Mouse (Mus musculus): ENCODE results near the gene Nudc. TPM values are rescaled to one million over a fixed set of nuclear protein-coding genes. Genes with fewer than 3 reads are reported as not detected.
A peak's percentile ranks its signal among the peaks of the same experiment; 100 is the strongest.

The Nudc gene
- polyA plus RNA-seq, 1 experiment from 2014 or later = 218 TPM

- ATAC-seq (ENCODE audit: extremely low read depth, insufficient number of reproducible peaks, low FRiP score, low TSS enrichment) = no peak
- H3K4me2 ChIP-seq = no peak overlapping the region
- no peaks in the 10 kb centered on the region for H3K36me3 ChIP-seq
- no peaks in the 10 kb centered on the region for H3K4me1 ChIP-seq
- H3K27ac ChIP-seq (replicated peaks) = no peak overlapping the region
- H3K27me3 ChIP-seq (replicated peaks) = no peaks in the 10 kb centered on the region
- H3K9me3 ChIP-seq = 0 out of 2 replicates have a peak, but pooled peaks cover 8% of the 10 kb centered on the region
- 24% methylated on average over 8 of the region's 8 CpGs for WGBS
- H3K4me3 ChIP-seq = no peak overlapping the region
- no peak overlapping the region for H3K9ac ChIP-seq
These were observed 21.5 kb upstream of the Nudc start for GRCm38 (mm10) chr4:133567251-133567650.

GRCm38 (mm10) chr4:133563123-133563571 is 17.4 kb upstream of the Nudc start:
- ATAC-seq (ENCODE audit: extremely low read depth, insufficient number of reproducible peaks, low FRiP score, low TSS enrichment) = no peak
- Histone ChIP-seq H3K9me3 (0 out of 2 replicates have a peak, but pooled peaks cover 4% of the 10 kb centered on the region), H3K36me3 (no peaks in the 10 kb centered on the region), H3K4me1 (no peaks in the 10 kb centered on the region), H3K4me2 (no peak overlapping the region), H3K4me3 (no peak overlapping the region), H3K27me3 (replicated peaks) (no peaks in the 10 kb centered on the region), H3K9ac (no peak overlapping the region), H3K27ac (replicated peaks) (no peak overlapping the region)
- 62% methylated on average over 11 of the region's 11 CpGs for WGBS

- 69% methylated on average over 4 of the region's 4 CpGs for WGBS
- Histone ChIP-seq H3K9ac (no peak overlapping the region), H3K4me3 (no peak overlapping the region), H3K4me1 (no peaks in the 10 kb centered on the region), H3K27me3 (replicated peaks) (no peaks in the 10 kb centered on the region), H3K36me3 (no peaks in the 10 kb centered on the region), H3K4me2 (no peak overlapping the region), H3K27ac (replicated peaks) (no peak overlapping the region), H3K9me3 (0 out of 2 replicates have a peak, but pooled peaks cover 4% of the 10 kb centered on the region)
- ATAC-seq (ENCODE audit: extremely low read depth, insufficient number of reproducible peaks, low FRiP score, low TSS enrichment) = no peak
These were observed 15.8 kb upstream of the Nudc start for GRCm38 (mm10) chr4:133561622-133562021.

- H3K9me3 ChIP-seq = 0 out of 2 replicates have a peak, but pooled peaks cover 4% of the 10 kb centered on the region
- ATAC-seq (ENCODE audit: extremely low read depth, insufficient number of reproducible peaks, low FRiP score, low TSS enrichment) = no peak
- H3K9ac ChIP-seq = no peak overlapping the region
- H3K27me3 ChIP-seq (replicated peaks) = no peaks in the 10 kb centered on the region
- H3K27ac ChIP-seq (replicated peaks) = no peak overlapping the region
- H3K4me2 ChIP-seq = no peak overlapping the region
- WGBS = 75% methylated on average over 4 of the region's 4 CpGs
- H3K4me3 ChIP-seq = no peak overlapping the region
- no peaks in the 10 kb centered on the region for H3K4me1 ChIP-seq
- no peaks in the 10 kb centered on the region; the same call in 1 of the 2 replicates for H3K36me3 ChIP-seq
These were observed 14.1 kb upstream of the Nudc start for GRCm38 (mm10) chr4:133559846-133560245.

GRCm38 (mm10) chr4:133557041-133557717 is 11.4 kb upstream of the Nudc start:
- H3K4me2 ChIP-seq = no peak overlapping the region
- peaks cover 23% of the 10 kb centered on the region for H3K4me1 ChIP-seq
- H3K4me3 ChIP-seq = no peak overlapping the region
- WGBS = 39% methylated on average over 10 of the region's 10 CpGs
- H3K9ac ChIP-seq = no peak overlapping the region
- no peaks in the 10 kb centered on the region for H3K9me3 ChIP-seq
- H3K27ac ChIP-seq (replicated peaks) = no peak overlapping the region
- H3K27me3 ChIP-seq (replicated peaks) = no peaks in the 10 kb centered on the region
- no peaks in the 10 kb centered on the region; the same call in 1 of the 2 replicates for H3K36me3 ChIP-seq
- no peak for ATAC-seq (ENCODE audit: extremely low read depth, insufficient number of reproducible peaks, low FRiP score, low TSS enrichment)

GRCm38 (mm10) chr4:133553448-133554330 is 7.9 kb upstream of the Nudc start:
- no peak; the same call in 1 of the 2 replicates for ATAC-seq (ENCODE audit: extremely low read depth, insufficient number of reproducible peaks, low FRiP score, low TSS enrichment)
- H3K4me2 ChIP-seq = peak overlapping the region; percentile 71
- H3K4me3 ChIP-seq = peak overlapping the region; percentile 53
- H3K4me1 ChIP-seq = peaks cover 23% of the 10 kb centered on the region
- WGBS = 46% methylated on average over 19 of the region's 19 CpGs
- H3K9me3 ChIP-seq = no peaks in the 10 kb centered on the region
- H3K36me3 ChIP-seq = no peaks in the 10 kb centered on the region; the same call in 1 of the 2 replicates
- H3K27ac ChIP-seq (replicated peaks) = peak overlapping the region; percentile 92
- 0 out of 2 replicates have a peak, but pooled peaks cover 4% of the 10 kb centered on the region for H3K27me3 ChIP-seq (replicated peaks)
- H3K9ac ChIP-seq = peak overlapping the region; percentile 81

- Histone ChIP-seq H3K27ac (replicated peaks) (peak within 1 kb of the TSS; percentile 92), H3K9ac (peak within 1 kb of the TSS; percentile 81), H3K9me3 (no peaks in the 10 kb centered on the region), H3K4me1 (peaks cover 23% of the 10 kb centered on the region), H3K27me3 (replicated peaks) (0 out of 2 replicates have a peak, but pooled peaks cover 4% of the 10 kb centered on the region), H3K4me2 (peak within 1 kb of the TSS; percentile 71), H3K36me3 (no peaks in the 10 kb centered on the region; the same call in 1 of the 2 replicates), H3K4me3 (peak within 1 kb of the TSS; percentile 53)
- 48% methylated on average over 10 of the region's 10 CpGs for WGBS
- ATAC-seq (ENCODE audit: extremely low read depth, insufficient number of reproducible peaks, low FRiP score, low TSS enrichment) = peak; percentile 39; the same call in 1 of the 2 replicates
These were observed 7.1 kb upstream of the Nudc start, which contains the start of gene Nr0b2 for GRCm38 (mm10) chr4:133552768-133553447. Gene Nr0b2 (plus strand): TSS chr4:133553376.

GRCm38 (mm10) chr4:133552029-133552428 is 6.2 kb upstream of the Nudc start:
- peaks cover 23% of the 10 kb centered on the region for H3K4me1 ChIP-seq
- H3K9me3 ChIP-seq = no peaks in the 10 kb centered on the region
- ATAC-seq (ENCODE audit: extremely low read depth, insufficient number of reproducible peaks, low FRiP score, low TSS enrichment) = no peak
- no peak overlapping the region for H3K4me2 ChIP-seq
- no peaks in the 10 kb centered on the region; the same call in 1 of the 2 replicates for H3K36me3 ChIP-seq
- no peak overlapping the region for H3K27ac ChIP-seq (replicated peaks)
- no peak overlapping the region for H3K9ac ChIP-seq
- WGBS = 79% methylated on average over 1 of the region's 1 CpGs
- H3K4me3 ChIP-seq = no peak overlapping the region
- H3K27me3 ChIP-seq (replicated peaks) = 0 out of 2 replicates have a peak, but pooled peaks cover 4% of the 10 kb centered on the region

GRCm38 (mm10) chr4:133536652-133537051 is 9.1 kb downstream of the Nudc start:
- H3K27ac ChIP-seq (replicated peaks) = no peak overlapping the region
- ATAC-seq (ENCODE audit: extremely low read depth, insufficient number of reproducible peaks, low FRiP score, low TSS enrichment) = no peak
- no peaks in the 10 kb centered on the region for H3K9me3 ChIP-seq

GRCm38 (mm10) chr4:133536081-133536480 is 9.7 kb downstream of the Nudc start:
- no peaks in the 10 kb centered on the region for H3K27me3 ChIP-seq (replicated peaks)
- no peak overlapping the region for H3K4me3 ChIP-seq
- H3K9ac ChIP-seq = no peak overlapping the region
- no peak overlapping the region for H3K4me2 ChIP-seq
- no peaks in the 10 kb centered on the region for H3K9me3 ChIP-seq
- no peaks in the 10 kb centered on the region for H3K4me1 ChIP-seq
- 78% methylated on average over 3 of the region's 3 CpGs for WGBS
- ATAC-seq (ENCODE audit: extremely low read depth, insufficient number of reproducible peaks, low FRiP score, low TSS enrichment) = no peak
- peaks cover 99% of the 10 kb centered on the region for H3K36me3 ChIP-seq
- no peak overlapping the region for H3K27ac ChIP-seq (replicated peaks)

More at GRCm38 (mm10) chr4:133536652-133537051, 9.1 kb downstream of the Nudc start:
- peaks cover 95% of the 10 kb centered on the region for H3K36me3 ChIP-seq
- H3K9ac ChIP-seq = no peak overlapping the region
- no peaks in the 10 kb centered on the region for H3K27me3 ChIP-seq (replicated peaks)
- H3K4me3 ChIP-seq = no peak overlapping the region
- H3K4me2 ChIP-seq = no peak overlapping the region
- WGBS = 84% methylated on average over 5 of the region's 5 CpGs
- H3K4me1 ChIP-seq = no peaks in the 10 kb centered on the region

- no peaks in the 10 kb centered on the region for H3K9me3 ChIP-seq
- no peak for ATAC-seq (ENCODE audit: extremely low read depth, insufficient number of reproducible peaks, low FRiP score, low TSS enrichment)
- H3K4me3 ChIP-seq = no peak overlapping the region
- WGBS = 82% methylated on average over 3 of the region's 3 CpGs
- H3K4me1 ChIP-seq = no peaks in the 10 kb centered on the region
- no peak overlapping the region for H3K4me2 ChIP-seq
- H3K27me3 ChIP-seq (replicated peaks) = no peaks in the 10 kb centered on the region
- peaks cover 99% of the 10 kb centered on the region for H3K36me3 ChIP-seq
- no peak overlapping the region for H3K27ac ChIP-seq (replicated peaks)
- no peak overlapping the region for H3K9ac ChIP-seq
These were observed 13.0 kb downstream of the Nudc start for GRCm38 (mm10) chr4:133532777-133533176.
